Mouse (Mus musculus) stomach, postnatal 0 days (tissue): ENCODE data around the gene Itga4.

ENCODE experiments used
- CTCF ChIP-seq: IDR thresholded peaks from 2 replicates; pipeline ENCODE4 v1.5.1; 2016; ENCODE audit warnings: antibody characterized with exemption, low read depth, mild to moderate bottlenecking, moderate library complexity
- EP300 ChIP-seq: optimal IDR thresholded peaks from 2 replicates; pipeline ENCODE3; 2016; ENCODE audit warnings: antibody characterized with exemption

DNA sequence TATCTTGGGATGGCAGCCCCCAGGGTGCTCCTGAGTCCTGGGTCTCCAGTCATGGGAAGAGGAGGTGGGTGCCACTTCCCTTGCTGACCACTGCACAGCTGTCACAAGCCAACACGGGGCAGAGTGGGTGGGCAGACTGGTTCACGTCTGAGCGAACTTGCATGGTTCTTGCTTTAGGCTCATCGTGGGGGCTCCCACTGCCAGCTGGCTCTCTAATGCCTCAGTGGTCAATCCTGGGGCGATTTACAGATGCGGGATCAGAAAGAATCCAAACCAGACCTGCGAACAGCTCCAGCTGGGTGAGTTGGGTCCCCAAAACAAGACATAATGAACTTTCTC is 744 bp downstream of the Itga4 start:
- TF ChIP-seq EP300 (no peak), CTCF (no peak)
